Mouse (Mus musculus) lung, postnatal 25 days (tissue): ENCODE results near the gene Mbd6.

Experiments used
- DNase-seq: peaks from one replicate; pipeline ENCODE4 v3.0.0; 2022; ENCODE audit warnings: low spot score

The Mbd6 gene

DNA sequence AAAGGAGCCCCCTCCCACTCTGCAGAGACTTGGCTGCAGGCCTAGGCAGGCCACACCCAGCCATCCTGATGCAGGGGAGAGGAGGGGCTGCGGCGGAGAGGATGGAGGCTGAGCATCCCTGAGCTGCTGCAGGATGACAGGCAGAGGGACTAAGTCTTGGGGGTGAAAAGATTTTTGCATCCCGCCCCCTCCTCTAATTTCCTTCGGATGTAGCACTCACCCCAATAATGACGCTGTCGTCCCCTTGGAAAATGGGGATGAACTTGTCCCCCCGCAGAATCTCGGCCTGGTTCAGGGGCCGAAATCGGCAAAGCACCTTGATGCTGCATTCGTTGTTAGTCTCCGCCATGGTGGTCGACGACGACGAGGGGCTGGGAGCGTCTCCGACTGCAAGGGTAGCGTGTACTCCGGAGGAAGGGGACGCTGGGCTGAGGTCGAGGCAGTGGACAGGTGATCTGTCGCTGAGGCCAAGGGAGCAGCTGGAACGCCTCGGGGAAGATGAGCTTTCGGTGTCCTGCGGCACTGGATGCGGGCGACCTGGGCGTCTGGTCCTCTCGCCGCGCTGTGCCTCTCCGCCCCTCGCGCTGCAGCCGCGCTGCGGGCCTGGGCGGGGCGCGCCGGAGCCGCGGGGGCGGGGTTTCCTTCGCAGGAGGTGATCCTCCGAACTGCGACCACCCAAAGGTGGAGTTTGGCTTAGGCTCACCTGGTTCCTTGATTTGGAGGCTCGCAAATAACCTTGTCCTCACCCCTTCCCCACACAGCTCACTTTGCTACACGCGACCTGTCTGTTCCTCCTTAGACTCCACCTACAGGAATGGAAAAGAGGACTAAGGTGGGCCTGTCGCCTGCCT lies 26.0 kb downstream of the Mbd6 start, which contains the start of gene Kif5a:
Gene Kif5a (minus strand): TSS at position 801 of the 851 bp plus-strand sequence.
- DNase-seq: no peak

DNA sequence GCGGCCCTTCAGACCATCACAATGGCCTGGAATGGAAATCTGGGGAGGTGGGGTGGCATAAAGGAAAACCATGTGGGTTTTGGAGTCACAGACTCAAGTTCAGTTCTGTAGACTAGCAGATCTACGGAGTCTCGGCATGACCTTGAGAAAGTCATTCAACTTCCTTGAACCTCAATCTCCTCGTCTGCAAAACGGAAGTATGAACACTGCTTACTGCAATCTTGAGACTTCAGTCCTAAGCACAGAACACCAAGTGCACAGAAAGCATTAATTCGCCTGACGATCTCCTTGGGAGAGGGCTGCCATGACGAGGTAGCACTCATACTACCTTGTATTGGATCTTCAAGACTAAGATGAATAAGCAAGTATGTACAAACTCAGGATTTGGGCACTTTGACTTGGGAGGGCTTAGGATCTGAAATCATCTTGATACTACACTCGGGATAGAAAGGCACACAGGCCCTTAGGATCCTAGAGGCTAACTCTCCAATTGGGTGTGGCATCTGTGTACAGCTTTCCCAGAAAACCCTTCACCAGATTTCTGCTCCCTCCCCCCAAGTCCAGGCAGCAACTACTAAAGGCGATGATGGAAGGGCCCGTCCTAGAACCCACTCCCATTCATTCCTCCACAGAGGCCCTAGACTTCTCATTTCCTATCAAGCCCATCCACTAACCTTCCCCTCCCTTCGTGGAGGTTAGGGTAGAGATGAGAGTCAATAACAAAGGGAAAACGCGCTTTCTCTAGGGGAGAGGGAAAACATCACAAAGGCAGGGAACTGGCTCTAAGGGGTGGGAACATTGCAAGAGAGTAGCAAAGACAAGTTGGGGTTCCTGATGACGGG lies 26.9 kb downstream of the Mbd6 start:
- DNase-seq: no peak

DNA sequence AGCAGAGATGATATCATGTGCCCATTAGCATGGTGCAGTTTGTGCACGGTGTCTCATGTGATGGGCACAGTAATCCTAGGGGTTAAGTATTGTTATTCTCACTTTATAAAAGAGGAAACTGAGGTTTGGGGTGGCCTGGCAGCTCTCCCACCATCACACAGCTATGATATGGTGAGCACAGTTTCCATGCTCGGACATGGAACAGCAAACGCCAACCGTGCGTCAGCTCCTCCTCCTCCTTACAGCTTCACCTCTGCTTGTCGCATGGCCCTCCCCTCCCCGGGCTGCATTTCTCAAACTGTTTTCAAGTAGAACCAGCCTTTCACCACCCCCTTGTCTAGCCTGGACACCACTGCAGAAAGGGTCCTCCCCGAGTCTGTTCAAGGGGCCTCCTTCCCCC lies 30.3 kb downstream of the Mbd6 start:
- no peak for DNase-seq

DNA sequence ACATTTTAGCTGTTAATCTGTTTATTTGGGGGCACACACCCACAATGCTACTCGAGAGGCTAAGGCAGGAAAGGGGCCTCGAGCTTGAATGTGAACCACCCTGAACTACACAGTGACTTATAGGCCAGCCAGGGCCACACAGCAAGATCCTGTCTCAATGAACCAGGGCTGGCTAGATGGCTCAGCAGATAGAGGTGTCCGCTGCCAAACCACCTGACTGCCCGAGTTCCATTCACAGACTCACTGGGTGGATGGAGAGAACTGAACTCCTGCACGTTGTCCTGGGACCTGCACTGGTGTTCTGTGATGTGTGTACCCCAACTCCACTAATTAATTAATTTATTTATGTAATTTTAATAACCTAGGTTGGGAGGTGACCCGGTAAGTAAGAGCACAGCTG lies 31.0 kb downstream of the Mbd6 start:
- no peak for DNase-seq

DNA sequence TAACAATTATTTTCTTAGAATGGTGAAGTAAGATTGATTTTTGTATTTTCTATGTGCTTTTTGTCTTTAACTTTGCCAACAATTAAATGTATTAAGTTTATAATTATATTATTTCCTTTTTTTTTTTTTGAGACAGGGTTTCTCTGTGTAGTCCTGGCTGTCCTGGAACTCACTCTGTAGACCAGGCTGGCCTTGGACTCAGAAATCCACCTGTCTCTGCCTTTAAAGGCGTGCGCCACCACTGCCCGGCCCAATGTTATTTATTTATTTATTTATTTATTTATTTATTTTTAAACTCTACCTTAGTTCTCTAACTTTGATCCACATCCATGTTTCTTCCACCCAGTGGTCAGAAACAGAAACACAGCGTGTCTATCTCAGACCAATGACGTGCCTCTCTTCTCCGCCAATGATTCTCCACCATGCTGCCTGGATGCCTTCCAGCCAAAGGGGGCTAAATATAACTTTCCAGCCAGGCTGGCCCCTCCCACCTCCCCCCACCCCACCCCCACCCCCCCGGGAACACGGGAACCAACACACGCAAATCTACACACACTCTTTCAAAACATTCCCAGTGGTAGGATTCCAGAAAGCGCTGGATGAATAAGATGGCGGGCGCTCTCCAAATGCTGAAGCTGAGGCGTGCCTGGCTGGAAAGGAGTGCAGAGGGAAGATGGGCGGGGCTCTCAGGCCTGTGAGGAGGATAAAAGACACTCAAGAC lies 33.0 kb downstream of the Mbd6 start:
- peak; percentile 47 for DNase-seq

DNA sequence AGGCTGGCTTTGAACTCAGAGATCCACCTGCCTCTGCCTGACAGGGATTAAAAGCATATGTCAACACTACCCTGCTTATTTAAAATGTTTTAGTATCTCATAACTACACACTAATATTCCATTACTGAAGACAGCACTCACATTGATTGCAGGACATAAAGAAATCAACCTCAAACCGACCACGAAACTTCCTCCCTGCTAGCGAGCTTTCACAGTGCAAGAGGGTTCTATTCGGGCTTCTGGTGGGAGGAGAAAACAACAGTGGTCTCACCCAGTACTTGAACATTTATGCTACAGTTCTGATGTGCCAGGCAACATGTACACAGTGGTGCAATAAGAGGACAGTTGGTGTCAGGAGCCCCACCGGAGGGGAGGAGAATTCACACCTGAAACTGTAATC lies 38.0 kb downstream of the Mbd6 start:
- no peak for DNase-seq

DNA sequence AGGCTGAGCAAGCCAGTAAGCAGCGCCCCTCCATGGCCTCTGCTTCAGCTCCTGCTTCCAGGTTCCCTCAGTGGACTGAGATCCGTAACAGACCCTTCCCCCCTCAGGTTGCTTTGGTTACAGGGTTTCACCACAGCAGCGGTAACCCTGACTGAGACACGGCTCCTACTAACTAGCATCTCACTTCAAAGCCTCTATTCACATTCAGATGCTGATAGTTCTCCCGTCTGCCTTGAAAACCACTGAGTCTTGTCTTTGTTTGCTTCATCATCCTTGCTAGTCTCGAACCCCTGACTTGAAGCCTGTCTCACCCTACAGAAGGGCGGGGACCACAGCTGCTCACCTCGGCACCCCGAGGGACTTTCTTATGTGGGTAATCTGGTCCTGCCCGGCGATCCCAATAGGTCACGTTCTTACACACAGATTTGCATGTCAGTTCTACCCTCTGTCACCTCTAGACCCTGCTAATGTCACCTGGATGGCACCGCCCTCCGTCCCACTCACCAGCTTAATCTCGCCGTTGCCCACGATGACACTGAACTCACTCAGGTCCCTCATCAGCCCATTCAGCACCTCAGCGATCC lies 50.5 kb downstream of the Mbd6 start:
- no peak for DNase-seq

DNA sequence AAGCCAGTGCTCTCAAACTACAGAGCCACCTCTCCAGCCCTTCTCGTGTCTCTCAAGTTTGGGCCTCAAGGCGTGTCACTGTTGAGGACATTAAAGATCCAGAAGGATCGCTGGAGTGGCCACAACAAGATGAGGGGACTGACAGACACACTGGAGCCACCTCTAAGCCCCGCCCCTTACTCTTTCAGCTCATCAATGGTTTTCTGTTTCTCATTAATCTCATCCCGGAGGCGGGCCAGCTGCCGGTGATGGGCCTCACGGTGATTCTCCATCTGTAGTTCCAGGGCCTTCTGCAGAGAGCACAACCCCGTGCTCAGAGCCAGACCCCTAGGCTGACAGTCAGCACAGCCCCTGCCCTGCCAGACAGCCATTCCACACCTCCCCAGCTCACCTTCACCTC lies 52.3 kb downstream of the Mbd6 start:
- no peak for DNase-seq

DNA sequence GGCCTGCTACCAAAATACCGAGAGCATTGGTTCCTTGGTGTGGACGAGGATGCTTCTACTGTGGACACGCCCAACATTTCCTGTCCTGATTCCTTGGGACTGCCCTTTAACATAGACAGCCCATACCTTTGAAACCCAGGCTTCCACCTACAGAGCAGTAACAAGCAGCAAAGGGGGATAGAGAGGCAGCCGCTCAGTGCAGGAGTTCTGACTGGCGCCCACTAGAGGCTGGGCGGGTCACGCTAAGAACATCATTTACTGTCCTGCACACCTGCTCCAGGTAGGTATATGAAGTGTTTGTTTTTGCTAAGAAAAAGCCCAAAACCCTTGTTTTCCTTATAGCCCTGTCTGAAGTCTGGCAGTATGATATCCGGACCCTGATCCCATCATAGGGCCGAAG lies 55.7 kb downstream of the Mbd6 start:
- no peak for DNase-seq
